Mouse (Mus musculus) embryonic facial prominence, embryonic 11.5 days (tissue): ENCODE data around the gene Gsdmc4. TPM values are rescaled to one million over a fixed set of nuclear protein-coding genes. Genes with fewer than 3 reads are reported as not detected.
"Not testable (repeated sequence)": the region's sequence is repeated elsewhere in the genome, so short reads cannot be mapped to it uniquely, and the experiment has no call there.

Source experiments
- ATAC-seq: fragments of 200-750 bp; cut with Nextera tagmentation; replicated peaks from 2 replicates; pipeline ENCODE4 v1.8.0; 2017; ENCODE audit warnings: low read depth; ENCODE audit not compliant: insufficient number of reproducible peaks, low FRiP score, low TSS enrichment
- DNase-seq: peaks from one replicate; pipeline ENCODE4 v3.0.0-alpha.2; 2015; ENCODE audit warnings: low spot score
- H3K27ac ChIP-seq: fragments of 300-500 bp; sonication (generic); replicated peaks from 2 replicates; pipeline ENCODE4 v1.5.1; 2014; ENCODE audit warnings: mild to moderate bottlenecking, low read depth, low read length, control low read depth
- H3K27me3 ChIP-seq: fragments of 300-500 bp; sonication (generic); 2 replicates; pipeline ENCODE4 v1.6.1; 2014; ENCODE audit warnings: mild to moderate bottlenecking, low read length, moderate library complexity, mixed read lengths; ENCODE audit not compliant: control insufficient read depth, insufficient read depth
- H3K36me3 ChIP-seq: fragments of 300-500 bp; sonication (generic); replicated peaks from 2 replicates; pipeline ENCODE4 v1.6.1; 2014; ENCODE audit warnings: low read depth, mild to moderate bottlenecking, low read length, moderate library complexity, mixed read lengths; ENCODE audit not compliant: control insufficient read depth, insufficient read depth
- H3K4me1 ChIP-seq: fragments of 300-500 bp; sonication (generic); 2 replicates; pipeline ENCODE4 v1.6.1; 2014; ENCODE audit warnings: low read length, mixed read lengths; ENCODE audit not compliant: control insufficient read depth, insufficient read depth
- H3K4me2 ChIP-seq: fragments of 300-500 bp; sonication (generic); 2 replicates; pipeline ENCODE4 v1.6.1; 2014; ENCODE audit warnings: low read depth, mild to moderate bottlenecking, control low read depth, low read length, moderate library complexity
- H3K4me3 ChIP-seq: fragments of 300-500 bp; sonication (generic); 2 replicates; pipeline ENCODE4 v1.5.1; 2014; ENCODE audit warnings: low read depth, low read length, control low read depth
- H3K9ac ChIP-seq: fragments of 300-500 bp; sonication (generic); replicated peaks from 2 replicates; pipeline ENCODE4 v1.6.1; 2014; ENCODE audit warnings: mild to moderate bottlenecking, control low read depth, low read length
- H3K9me3 ChIP-seq: fragments of 300-500 bp; sonication (generic); replicated peaks from 2 replicates; pipeline ENCODE4 v1.6.1; 2016; ENCODE audit warnings: mild to moderate bottlenecking, low read length, inconsistent platforms, mixed read lengths; ENCODE audit not compliant: control insufficient read depth
- WGBS: fragments of 180-500 bp; shearing (Covaris S2); extraction: QIAGEN DNeasy Blood & Tissue Kit; methylation state at CpG from one replicate; pipeline ENCODE4 v1.1.7; 2014; 5-methylcytosine and 5-hydroxymethylcytosine counted together
- polyA plus RNA-seq: library from polyadenylated mRNA; unstranded; fragments of >200 nt; fragmentation: Nextera tagmentation; extraction: Ambion mirVana; gene quantifications from 2 replicates; pipeline ENCODE4 v1.2.1, GENCODE M21; 2014

The Gsdmc4 gene
- 0.14 TPM in 1 of 2 replicates, not detected in the other for polyA plus RNA-seq

- not testable (repeated sequence) for H3K36me3 ChIP-seq
These were observed at the start of gene Gsdmc4 for GRCm38 (mm10) chr15:63912197-63912596. Gsdmc4 (minus strand) TSS chr15:63912297.

GRCm38 (mm10) chr15:63960542-63960941, 48.4 kb upstream of the Gsdmc4 start:
- no peak overlapping the region for H3K9ac ChIP-seq
- DNase-seq (no peak), ATAC-seq (no peak)
- H3K9me3 ChIP-seq, result no peaks in the 10 kb centered on the region
- no peak overlapping the region for H3K27ac ChIP-seq
- H3K4me2 ChIP-seq, result no peak overlapping the region
- no peaks in the 10 kb centered on the region for H3K27me3 ChIP-seq
- H3K4me3 ChIP-seq, result no peak overlapping the region
- WGBS, result 87% methylated on average over 2 of the region's 2 CpGs
- H3K36me3 ChIP-seq, result no peaks in the 10 kb centered on the region
- no peaks in the 10 kb centered on the region for H3K4me1 ChIP-seq

More at GRCm38 (mm10) chr15:63912197-63912596, at the start of gene Gsdmc4:
- not testable (repeated sequence) for DNase-seq, H3K4me2 ChIP-seq, H3K27me3 ChIP-seq, H3K4me3 ChIP-seq, H3K9me3 ChIP-seq, H3K4me1 ChIP-seq, H3K27ac ChIP-seq, ATAC-seq, H3K9ac ChIP-seq
- 78% methylated on average over 2 of the region's 2 CpGs for WGBS

- Histone ChIP-seq H3K4me3 (no peak overlapping the region), H3K4me2 (no peak overlapping the region), H3K9me3 (no peaks in the 10 kb centered on the region), H3K36me3 (no peaks in the 10 kb centered on the region), H3K4me1 (no peaks in the 10 kb centered on the region), H3K27me3 (no peaks in the 10 kb centered on the region), H3K9ac (no peak overlapping the region), H3K27ac (no peak overlapping the region)
- DNase-seq (no peak), ATAC-seq (no peak)
These were observed 45.5 kb upstream of the Gsdmc4 start for GRCm38 (mm10) chr15:63957553-63957952.

- Histone ChIP-seq H3K27me3 (no peaks in the 10 kb centered on the region), H3K36me3 (no peaks in the 10 kb centered on the region), H3K4me2 (no peak overlapping the region), H3K9ac (no peak overlapping the region), H3K4me3 (no peak overlapping the region), H3K27ac (no peak overlapping the region), H3K4me1 (no peaks in the 10 kb centered on the region), H3K9me3 (no peaks in the 10 kb centered on the region)
- no peak for DNase-seq
- no peak for ATAC-seq
- WGBS, result 94% methylated on average over 4 of the region's 4 CpGs
These were observed 41.2 kb upstream of the Gsdmc4 start for GRCm38 (mm10) chr15:63953256-63953655.

- Histone ChIP-seq H3K4me2 (no peak overlapping the region), H3K27ac (no peak overlapping the region), H3K27me3 (no peaks in the 10 kb centered on the region), H3K9ac (no peak overlapping the region), H3K4me1 (no peaks in the 10 kb centered on the region), H3K36me3 (no peaks in the 10 kb centered on the region; the same call in 1 of the 2 replicates), H3K9me3 (no peaks in the 10 kb centered on the region), H3K4me3 (no peak overlapping the region)
- WGBS, result 82% methylated on average over 1 of the region's 1 CpGs
- ATAC-seq (no peak), DNase-seq (no peak)
These were observed 29.1 kb upstream of the Gsdmc4 start for GRCm38 (mm10) chr15:63941221-63941620.

GRCm38 (mm10) chr15:63932656-63933055, 20.6 kb upstream of the Gsdmc4 start:
- no peaks in the 10 kb centered on the region; the same call in 1 of the 2 replicates for H3K36me3 ChIP-seq
- no peak overlapping the region for H3K4me3 ChIP-seq
- DNase-seq, result no peak
- no peak overlapping the region for H3K9ac ChIP-seq
- no peaks in the 10 kb centered on the region for H3K27me3 ChIP-seq
- H3K4me2 ChIP-seq, result no peak overlapping the region
- H3K27ac ChIP-seq, result no peak overlapping the region
- no peaks in the 10 kb centered on the region for H3K4me1 ChIP-seq
- no peak for ATAC-seq
- no peaks in the 10 kb centered on the region for H3K9me3 ChIP-seq
- WGBS, result 90% methylated on average over 1 of the region's 1 CpGs

GRCm38 (mm10) chr15:63931404-63931803, 19.3 kb upstream of the Gsdmc4 start:
- Histone ChIP-seq H3K4me3 (no peak overlapping the region), H3K36me3 (no peaks in the 10 kb centered on the region), H3K27me3 (no peaks in the 10 kb centered on the region), H3K9me3 (no peaks in the 10 kb centered on the region), H3K9ac (no peak overlapping the region), H3K4me1 (no peaks in the 10 kb centered on the region), H3K4me2 (no peak overlapping the region), H3K27ac (no peak overlapping the region)
- WGBS, result 93% methylated on average over 1 of the region's 1 CpGs
- DNase-seq, result no peak
- ATAC-seq, result no peak

- Histone ChIP-seq H3K27ac (no peak overlapping the region), H3K9ac (no peak overlapping the region), H3K4me2 (no peak overlapping the region), H3K27me3 (no peaks in the 10 kb centered on the region), H3K36me3 (no peaks in the 10 kb centered on the region), H3K4me3 (no peak overlapping the region), H3K9me3 (no peaks in the 10 kb centered on the region), H3K4me1 (no peaks in the 10 kb centered on the region)
- 89% methylated on average over 18 of the region's 18 CpGs for WGBS
- DNase-seq (no peak), ATAC-seq (no peak)
These were observed 18.3 kb upstream of the Gsdmc4 start for GRCm38 (mm10) chr15:63930107-63931041.
